Mouse (Mus musculus) ES-Bruce4 (cell line): Measurements from ENCODE around the gene Gadd45b.

ENCODE experiments used
- CTCF ChIP-seq: IDR thresholded peaks from one replicate; pipeline ENCODE4 v1.8.1; 2011; ENCODE audit warnings: low read depth, low read length
- POLR2A ChIP-seq: IDR thresholded peaks from one replicate; pipeline ENCODE4 v1.8.1; 2011; ENCODE audit warnings: low read length; ENCODE audit not compliant: insufficient read depth

GRCm38 (mm10) chr10:80966296-80966695 lies 36.4 kb downstream of the Gadd45b start:
- TF ChIP-seq CTCF (no peak), POLR2A (no peak)
